Comparison of ENCODE assay signal across 12 mouse cellular contexts in genomic region chr5:113591166-113591565, GRCm38 (mm10). TPM values are rescaled to one million over a fixed set of nuclear protein-coding genes. Genes with fewer than 3 reads are reported as not detected.
A peak's percentile ranks its signal among the peaks of the same experiment; 100 is the strongest.
DNase-seq lines count a peak whose midpoint lies in the region; ATAC-seq and TF ChIP-seq lines count a peak whose summit lies in the region.
"Had no signal": no experiment of that assay in that cellular context is flagged by ENCODE, and none has a peak within 500 bp of the region (broad histone marks: within the 10 kb centered on the region; RNA-seq: fewer than 3 reads in every experiment).

No protein-coding gene starts in this region.

- H3K4me2 ChIP-seq in hindbrain, embryonic 12.5 days (replicated peaks) = no peak overlapping the region
- H3K4me2 ChIP-seq in midbrain, embryonic 15.5 days = no peak overlapping the region
- H3K4me2 ChIP-seq: limb, embryonic 13.5 days had no signal

- no peak for TF ChIP-seq POLR2A in cortical plate, adult 2 months (IDR thresholded peaks at IDR 0.05; ENCODE audit: extremely low read depth, insufficient read depth, low read length)

- no peak overlapping the region for H3K4me3 ChIP-seq in cortical plate, adult 2 months (ENCODE audit: insufficient read depth, low read length)
- no peak overlapping the region for H3K4me3 ChIP-seq in hindbrain, embryonic 12.5 days
- H3K4me3 ChIP-seq in midbrain, embryonic 15.5 days = no peak overlapping the region
- H3K4me3 ChIP-seq: limb, embryonic 13.5 days had no signal

- peak; percentile 39 for DNase-seq in cerebellum, adult 8-10 months
- no peak for DNase-seq in lung, postnatal 10 days
- no peak for DNase-seq in ovary, postnatal 14 days (ENCODE audit: low spot score)
- DNase-seq: adrenal gland, adult 2 months; cerebellum, adult 9-11 months; gastrocnemius, postnatal 36 days had no signal

- no peak for ATAC-seq in cerebellum, adult (ENCODE audit: insufficient number of reproducible peaks, low FRiP score, low TSS enrichment)
- ATAC-seq in hindbrain, embryonic 12.5 days (ENCODE audit: low FRiP score) = peak; percentile 38; the same call in 1 of the 2 replicates
- peak; percentile 50 for ATAC-seq in midbrain, embryonic 15.5 days (replicated peaks)
- no peak for ATAC-seq in monocyte, adult 5-6 weeks (replicated peaks; ENCODE audit: insufficient number of reproducible peaks, low FRiP score, low TSS enrichment, poor library complexity, severe bottlenecking)

- no peaks in the 10 kb centered on the region for H3K9me3 ChIP-seq in hindbrain, embryonic 12.5 days (replicated peaks)
- H3K9me3 ChIP-seq in midbrain, embryonic 15.5 days = no peaks in the 10 kb centered on the region
- H3K9me3 ChIP-seq: limb, embryonic 13.5 days had no signal

- TF ChIP-seq CTCF in cortical plate, adult 2 months (IDR thresholded peaks at IDR 0.05; ENCODE audit: extremely low read depth, insufficient read depth, low read length) = no peak

- H3K4me1 ChIP-seq in cortical plate, adult 2 months (ENCODE audit: control insufficient read depth, insufficient read depth, low read length) = peaks cover 18% of the 10 kb centered on the region
- peaks cover 39% of the 10 kb centered on the region for H3K4me1 ChIP-seq in hindbrain, embryonic 12.5 days
- H3K4me1 ChIP-seq in midbrain, embryonic 15.5 days = peaks cover 33% of the 10 kb centered on the region

- peak overlapping the region; percentile 86 for H3K27ac ChIP-seq in cortical plate, adult 2 months (ENCODE audit: insufficient read depth, low read length)
- H3K27ac ChIP-seq in hindbrain, embryonic 12.5 days = peak overlapping the region; percentile 89
- H3K27ac ChIP-seq in midbrain, embryonic 15.5 days = peak overlapping the region; percentile 89
- H3K27ac ChIP-seq: limb, embryonic 13.5 days had no signal

- no peak overlapping the region for H3K9ac ChIP-seq in hindbrain, embryonic 12.5 days
- 0 out of 2 replicates have a peak overlapping the region, but pooled peaks have one; percentile 4 for H3K9ac ChIP-seq in midbrain, embryonic 15.5 days
- H3K9ac ChIP-seq: limb, embryonic 13.5 days had no signal

- whole genome bisulfite sequencing in hindbrain, embryonic 12.5 days = 8% methylated on average over 3 of the region's 3 CpGs
- 0% methylated on average over 3 of the region's 3 CpGs for WGBS in midbrain, embryonic 15.5 days

- H3K36me3 ChIP-seq in hindbrain, embryonic 12.5 days = no peaks in the 10 kb centered on the region
- no peaks in the 10 kb centered on the region for H3K36me3 ChIP-seq in midbrain, embryonic 15.5 days (replicated peaks)
- H3K36me3 ChIP-seq: limb, embryonic 13.5 days had no signal

- no peaks in the 10 kb centered on the region; the same call in 1 of the 2 replicates for H3K27me3 ChIP-seq in hindbrain, embryonic 12.5 days
- no peaks in the 10 kb centered on the region for H3K27me3 ChIP-seq in midbrain, embryonic 15.5 days (replicated peaks)
- H3K27me3 ChIP-seq: limb, embryonic 13.5 days had no signal

RNA-seq across cellular contexts. Expression of gene Cmklr1, which starts 59.1 kb away (rescaled TPM):
- 3.9 and 4.0 TPM in 2 replicates for polyA plus RNA-seq in cortical plate, adult 2 months (2012; rRNA removed)
- polyA plus RNA-seq in hindbrain, embryonic 12.5 days (2016; fragmentation: Nextera tagmentation; extraction: Ambion mirVana) = 2.0 and 2.1 TPM in 2 replicates
- 2.0 and 2.8 TPM in 2 replicates for polyA plus RNA-seq in midbrain, embryonic 15.5 days (2015; fragmentation: Nextera tagmentation; extraction: Ambion mirVana)
- 15.8 to 84.7 TPM (median 20.2 TPM) in 3 replicates for total RNA-seq in monocyte, adult 5-6 weeks (2017)

Comparison
In these comparisons a context has a peak if more than half of its experiments do, and no peak if none do; other contexts are left out.
1. ATAC-seq: peak in hindbrain, embryonic 12.5 days (single experiment) and midbrain, embryonic 15.5 days (single experiment); none in cerebellum, adult (single experiment) and monocyte, adult 5-6 weeks (single experiment).
2. Peak in every context shown above with its lines, with median percentiles within 50 percentile points of each other: H3K27ac ChIP-seq.